Mouse (Mus musculus): ENCODE results near the gene 5330417C22Rik.
A peak's percentile ranks its signal among the peaks of the same experiment; 100 is the strongest.

The 5330417C22Rik gene

GRCm38 (mm10) chr3:108467760-108468159 lies 68.6 kb downstream of the 5330417C22Rik start:
- DNase-seq (ENCODE audit: extremely low spot score, low read depth, low spot score): no peak

DNA sequence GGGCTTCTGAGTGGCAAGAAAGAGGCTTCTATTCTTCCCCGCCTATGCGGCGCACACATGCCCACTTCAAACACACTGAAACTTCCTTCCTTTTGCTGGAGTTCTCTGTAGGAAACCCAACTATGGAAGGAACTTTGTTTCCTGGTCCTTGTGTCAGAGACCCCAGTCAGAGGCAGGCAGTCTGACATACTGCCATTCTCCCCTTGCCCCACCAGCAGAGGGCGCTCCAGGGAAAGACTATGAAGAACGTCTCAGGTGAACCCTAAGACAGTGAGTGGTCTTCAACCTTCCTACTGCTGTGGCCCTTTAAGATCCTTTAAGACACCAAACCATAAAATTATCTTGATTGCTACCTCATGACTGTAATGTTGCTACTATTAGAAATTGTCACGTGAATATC lies 69.9 kb downstream of the 5330417C22Rik start:
- no peak for DNase-seq (ENCODE audit: extremely low spot score, low read depth, low spot score)

GRCm38 (mm10) chr3:108458866-108459265 lies 77.5 kb downstream of the 5330417C22Rik start:
- no peak for DNase-seq (ENCODE audit: extremely low spot score, low read depth, low spot score)

- DNase-seq (ENCODE audit: extremely low spot score, low read depth, low spot score): no peak
These were observed 78.0 kb downstream of the 5330417C22Rik start for GRCm38 (mm10) chr3:108458380-108458779.

- DNase-seq (ENCODE audit: extremely low spot score, low read depth, low spot score): no peak
These were observed 82.2 kb downstream of the 5330417C22Rik start for GRCm38 (mm10) chr3:108454172-108454571.

- no peak for DNase-seq (ENCODE audit: extremely low spot score, low read depth, low spot score)
These were observed 84.4 kb downstream of the 5330417C22Rik start for GRCm38 (mm10) chr3:108451969-108452368.

DNA sequence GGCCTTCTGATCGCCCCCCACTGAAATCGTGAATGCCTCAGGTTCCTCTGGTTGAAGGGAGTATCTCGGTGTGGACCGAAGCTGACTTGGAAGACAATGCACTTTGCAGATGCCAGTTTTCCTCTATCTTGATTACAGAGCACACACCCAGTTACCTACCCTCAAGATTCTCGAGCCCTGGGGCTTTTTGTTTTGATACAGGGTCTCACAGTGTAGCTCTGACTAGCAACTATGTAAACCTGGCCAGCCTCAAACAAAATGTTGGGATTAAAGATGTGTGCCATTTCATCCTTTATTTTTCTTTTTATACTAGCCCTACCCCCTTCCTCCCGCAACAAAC lies 91.0 kb downstream of the 5330417C22Rik start:
- DNase-seq (ENCODE audit: extremely low spot score, low read depth, low spot score): no peak

- peak; percentile 79 for DNase-seq (ENCODE audit: extremely low spot score, low read depth, low spot score)
These were observed 91.5 kb downstream of the 5330417C22Rik start, which contains the start of gene Sars for GRCm38 (mm10) chr3:108444698-108445365. Gene Sars, minus strand, starts transcription at chr3:108445209.

DNA sequence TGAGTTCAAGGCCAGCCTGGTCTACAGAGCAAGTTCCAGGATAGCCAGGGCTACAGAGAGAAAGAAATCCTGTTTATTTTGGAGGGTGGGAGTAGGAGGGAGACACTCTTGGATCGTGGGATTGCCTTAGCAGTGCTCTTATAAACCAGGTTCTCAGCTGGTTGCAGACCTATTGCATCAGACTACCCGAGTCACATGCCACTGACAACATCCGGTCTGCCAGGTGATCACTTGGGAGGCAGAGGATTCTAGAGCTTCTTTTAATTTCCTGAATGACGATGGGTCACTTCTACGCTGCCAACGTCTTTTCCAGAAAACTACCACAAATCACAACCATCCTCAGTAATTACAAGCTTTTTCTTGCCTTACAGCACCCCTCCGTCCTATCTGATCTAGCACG lies 92.3 kb downstream of the 5330417C22Rik start:
- no peak for DNase-seq (ENCODE audit: extremely low spot score, low read depth, low spot score)

DNA sequence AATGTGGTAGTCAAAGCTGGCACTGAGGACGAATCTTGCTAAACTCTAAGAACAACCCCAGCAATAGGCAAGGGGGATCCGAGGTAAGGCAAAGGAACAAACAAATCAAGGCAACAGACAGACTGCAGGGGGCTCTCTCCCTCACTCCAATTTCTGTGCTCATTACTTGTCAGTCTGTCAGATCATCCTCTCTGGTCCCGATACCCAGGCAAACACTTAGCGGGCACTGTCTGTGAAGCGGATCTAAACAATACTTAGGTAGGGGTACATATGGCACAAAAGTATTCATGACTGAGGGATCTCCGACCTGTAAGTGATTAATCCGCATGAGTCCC lies 100.0 kb downstream of the 5330417C22Rik start:
- no peak for DNase-seq (ENCODE audit: extremely low spot score, low read depth, low spot score)

GRCm38 (mm10) chr3:108435701-108436379 lies 100.5 kb downstream of the 5330417C22Rik start:
- no peak for DNase-seq (ENCODE audit: extremely low spot score, low read depth, low spot score)

- DNase-seq (ENCODE audit: extremely low spot score, low read depth, low spot score): no peak
These were observed 102.3 kb downstream of the 5330417C22Rik start for GRCm38 (mm10) chr3:108433881-108434495.

DNA sequence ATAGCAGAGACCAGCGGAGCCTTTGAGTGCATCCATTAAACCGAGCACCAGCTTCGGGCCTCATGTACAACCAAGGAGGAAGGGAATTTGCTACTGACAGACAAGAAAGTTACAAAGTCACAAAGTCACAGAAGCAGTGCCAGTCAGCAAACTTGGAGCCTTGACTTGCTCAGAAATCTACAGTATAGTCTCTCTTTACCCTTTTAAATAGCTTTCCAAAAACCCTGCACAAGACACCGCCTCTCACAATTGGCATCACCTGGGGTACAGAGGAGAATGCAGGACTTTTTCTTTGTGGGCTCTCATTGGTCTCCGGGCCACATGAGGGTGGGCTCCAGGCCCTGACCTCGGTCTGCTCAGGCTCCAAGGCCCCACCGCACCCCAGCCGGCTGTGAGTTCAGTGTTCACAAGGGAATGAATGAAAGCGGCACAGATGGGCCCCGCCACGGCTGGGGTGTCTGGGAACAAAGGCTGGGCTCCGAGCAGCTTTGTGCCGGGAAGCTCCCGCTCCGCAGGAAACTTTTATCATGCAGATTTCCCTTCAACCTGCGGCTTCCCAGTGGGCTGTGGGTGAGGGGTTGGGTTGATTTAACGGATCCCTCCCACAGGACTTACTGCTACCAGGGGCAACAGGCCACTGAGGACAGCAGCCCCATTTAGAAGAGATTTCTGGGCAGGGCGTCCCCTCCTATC lies 103.0 kb downstream of the 5330417C22Rik start:
- DNase-seq (ENCODE audit: extremely low spot score, low read depth, low spot score): no peak

- no peak for DNase-seq (ENCODE audit: extremely low spot score, low read depth, low spot score)
These were observed 103.7 kb downstream of the 5330417C22Rik start for GRCm38 (mm10) chr3:108432542-108433187.

GRCm38 (mm10) chr3:108425624-108426018 lies 110.7 kb downstream of the 5330417C22Rik start:
- DNase-seq (ENCODE audit: extremely low spot score, low read depth, low spot score): no peak

DNA sequence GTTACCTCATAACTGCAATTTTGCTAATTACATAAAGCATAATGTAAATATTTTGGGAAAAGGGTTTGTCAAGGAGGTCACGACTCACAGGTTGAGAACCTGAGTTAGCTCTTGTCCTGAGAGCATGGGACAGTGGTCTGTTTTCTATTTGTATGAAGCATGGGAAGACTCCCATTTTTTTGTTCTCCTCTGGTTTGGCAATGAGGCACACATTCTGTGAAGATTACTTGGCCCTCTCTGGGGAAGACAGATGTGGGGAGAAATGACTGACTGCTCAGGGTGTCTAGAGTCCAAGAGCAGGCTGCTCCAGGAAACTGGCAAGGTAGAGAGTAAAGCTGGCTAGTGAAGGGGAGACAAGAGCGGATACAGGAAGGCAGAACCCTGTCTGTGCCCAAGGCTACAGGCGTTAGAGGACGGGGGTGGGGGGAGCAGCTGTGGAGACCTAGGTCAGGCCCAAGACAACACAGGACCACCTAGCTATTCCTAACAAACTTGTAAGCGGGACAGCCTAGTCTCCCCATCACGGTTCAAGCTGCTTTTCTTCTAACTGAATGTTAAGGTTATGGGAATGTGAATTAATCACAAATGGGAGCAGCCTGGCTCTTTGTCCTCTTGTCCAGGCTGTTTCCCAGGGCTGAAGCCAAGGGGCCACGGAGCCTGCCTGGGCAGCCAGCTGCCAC lies 111.3 kb downstream of the 5330417C22Rik start:
- DNase-seq (ENCODE audit: extremely low spot score, low read depth, low spot score): no peak

GRCm38 (mm10) chr3:108423844-108424801 lies 112.2 kb downstream of the 5330417C22Rik start:
- no peak for DNase-seq (ENCODE audit: extremely low spot score, low read depth, low spot score)

DNA sequence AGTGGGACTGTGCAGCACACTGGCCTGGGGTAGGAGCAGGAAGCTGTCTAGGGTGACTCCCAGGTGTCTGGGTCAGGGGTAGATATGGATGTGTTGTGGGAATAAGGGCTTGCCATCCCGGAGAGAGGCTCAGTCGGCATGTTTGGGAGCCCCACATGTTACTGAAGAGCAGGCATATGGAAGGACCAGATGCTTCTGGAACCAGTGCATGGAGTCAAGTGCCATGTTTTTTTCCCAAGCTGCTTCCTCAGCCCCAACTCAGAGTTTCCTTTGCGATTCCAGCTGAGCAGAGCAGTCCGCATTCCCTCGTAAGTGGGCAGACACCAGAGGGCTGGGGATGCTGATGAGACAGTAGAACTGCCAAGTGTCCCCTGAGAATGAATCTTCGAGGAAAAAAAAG lies 113.3 kb downstream of the 5330417C22Rik start:
- no peak for DNase-seq (ENCODE audit: extremely low spot score, low read depth, low spot score)

DNA sequence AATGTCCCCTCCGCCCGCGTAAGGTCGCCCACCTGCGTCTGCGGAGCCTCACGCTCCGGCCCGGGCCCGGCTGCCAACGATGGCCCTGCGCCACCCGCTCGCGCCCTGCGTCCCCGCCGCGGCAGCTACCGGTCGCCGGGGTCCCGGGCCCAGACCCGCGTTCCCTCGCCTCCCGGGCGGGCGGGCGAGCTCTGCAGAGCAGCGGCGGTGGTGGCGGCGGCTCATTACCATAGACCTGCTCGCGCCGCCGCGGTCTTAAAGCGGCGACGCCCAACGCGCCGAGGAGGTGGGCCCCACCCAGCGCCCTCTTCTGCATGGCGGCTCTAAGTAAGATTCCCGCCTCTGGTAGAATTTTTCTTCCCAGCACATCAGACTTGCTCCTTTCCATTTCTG lies 120.5 kb downstream of the 5330417C22Rik start:
- DNase-seq (ENCODE audit: extremely low spot score, low read depth, low spot score): no peak
